Mouse (Mus musculus): ENCODE data around the gene Npr2.

Gene Npr2

GRCm38 (mm10) chr4:43629106-43629817, 2.5 kb upstream of the Npr2 start:
- peak; percentile 91 for DNase-seq (ENCODE audit: low read depth, low spot score)

GRCm38 (mm10) chr4:43630030-43630581, 1.6 kb upstream of the Npr2 start:
- DNase-seq (ENCODE audit: low read depth, low spot score), result peak; percentile 97

GRCm38 (mm10) chr4:43630671-43631045, 1.1 kb upstream of the Npr2 start:
- peak; percentile 37 for DNase-seq (ENCODE audit: low read depth, low spot score)

GRCm38 (mm10) chr4:43631956-43632920, 503 bp downstream of the Npr2 start:
- DNase-seq (ENCODE audit: low read depth, low spot score), result peak; percentile 54

GRCm38 (mm10) chr4:43633296-43633695, 1.6 kb downstream of the Npr2 start:
- no peak for DNase-seq (ENCODE audit: low read depth, low spot score)

- no peak for DNase-seq (ENCODE audit: low read depth, low spot score)
These were observed 2.0 kb downstream of the Npr2 start for GRCm38 (mm10) chr4:43633736-43634135.

GRCm38 (mm10) chr4:43634621-43635374, 3.1 kb downstream of the Npr2 start:
- DNase-seq (ENCODE audit: low read depth, low spot score), result no peak

GRCm38 (mm10) chr4:43636751-43637150, 5.0 kb downstream of the Npr2 start:
- no peak for DNase-seq (ENCODE audit: low read depth, low spot score)

GRCm38 (mm10) chr4:43640076-43640475, 8.3 kb downstream of the Npr2 start:
- DNase-seq (ENCODE audit: low read depth, low spot score), result no peak

GRCm38 (mm10) chr4:43640491-43640890, 8.8 kb downstream of the Npr2 start:
- no peak for DNase-seq (ENCODE audit: low read depth, low spot score)

- no peak for DNase-seq (ENCODE audit: low read depth, low spot score)
These were observed 18.0 kb downstream of the Npr2 start for GRCm38 (mm10) chr4:43649783-43650182.

GRCm38 (mm10) chr4:43652726-43653125, 21.0 kb downstream of the Npr2 start:
- no peak for DNase-seq (ENCODE audit: low read depth, low spot score)

- DNase-seq (ENCODE audit: low read depth, low spot score), result peak; percentile 47
These were observed 21.7 kb downstream of the Npr2 start, which contains the start of gene Spag8 for GRCm38 (mm10) chr4:43653161-43654015. TSS of gene Spag8 (minus strand) at chr4:43653594.

- peak; percentile 46 for DNase-seq (ENCODE audit: low read depth, low spot score)
These were observed 24.1 kb downstream of the Npr2 start for GRCm38 (mm10) chr4:43655656-43656338.

- peak; percentile 100 for DNase-seq (ENCODE audit: low read depth, low spot score)
These were observed 24.8 kb downstream of the Npr2 start, which contains the start of gene Hint2 for GRCm38 (mm10) chr4:43656339-43657109. TSS of gene Hint2 (minus strand) at chr4:43656466.

GRCm38 (mm10) chr4:43657146-43657545, 25.4 kb downstream of the Npr2 start:
- peak; percentile 65 for DNase-seq (ENCODE audit: low read depth, low spot score)

- DNase-seq (ENCODE audit: low read depth, low spot score), result peak; percentile 60
These were observed 34.7 kb downstream of the Npr2 start for GRCm38 (mm10) chr4:43666412-43666811.

GRCm38 (mm10) chr4:43668782-43669427, 37.2 kb downstream of the Npr2 start, which contains the start of the genes Tmem8b and Fam221b:
TSS of gene Tmem8b (plus strand) at chr4:43668971.
TSS of gene Fam221b (minus strand) at chr4:43669145.
- DNase-seq (ENCODE audit: low read depth, low spot score), result peak; percentile 97
